Mouse (Mus musculus) gastrocnemius, postnatal 14 days (tissue): ENCODE measurements around the gene Stfa3. TPM values are rescaled to one million over a fixed set of nuclear protein-coding genes. Genes with fewer than 3 reads are reported as not detected.
"Not testable (repeated sequence)": the region's sequence is repeated elsewhere in the genome, so short reads cannot be mapped to it uniquely, and the experiment has no call there.

Experiments
- DNase-seq: peaks from one replicate; pipeline ENCODE4 v3.0.0; 2021; ENCODE audit warnings: mixed read lengths
- intact Hi-C: fragments of 180-260 bp; cut with DNase I; formaldehyde crosslinking; loops from one replicate; pipeline ENCODE4 v1.15.1; 2025; ENCODE audit warnings: low total_unique reads
- long read RNA-seq, 2 experiments: library from polyadenylated mRNA; stranded (forward); transcript quantifications; one replicate each; pipeline ENCODE4 v2.0.0; 2021
- total RNA-seq, 2 experiments: library from RNA; stranded (reverse); gene quantifications; 2 replicates each; pipeline ENCODE4 v1.2.3; 2021

The Stfa3 gene
- not detected for total RNA-seq
- long read RNA-seq, experiment 1, result 0 reads
- long read RNA-seq, experiment 2, result 0 reads

GRCm38 (mm10) chr16:36455342-36455802 is at the start of gene Stfa3:
TSS of gene Stfa3 (minus strand) at chr16:36455392.
- DNase-seq, result no peak
- intact Hi-C loops, result no loop called here

DNA sequence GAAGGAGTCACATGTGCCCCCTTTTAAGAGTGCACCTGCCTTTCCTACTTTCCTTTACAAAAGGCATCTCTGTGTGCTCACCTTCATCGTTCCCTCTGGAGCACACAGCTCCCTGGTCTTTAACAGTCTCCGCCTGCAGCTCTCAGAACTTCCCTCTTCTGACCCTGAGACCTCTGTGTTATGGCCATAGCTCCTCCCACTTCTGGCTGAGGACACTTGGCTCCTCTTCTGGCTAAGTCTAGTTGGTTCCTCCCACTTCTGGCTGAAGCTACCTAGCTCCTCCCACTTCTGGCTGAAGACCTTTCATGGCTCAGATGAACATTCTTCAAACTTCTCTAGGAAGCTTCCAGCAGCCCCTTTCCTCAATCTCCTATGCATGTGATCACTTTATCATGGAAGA is 47.1 kb upstream of the Stfa3 start:
- intact Hi-C loops, result no loop called here
- DNase-seq, result no peak

DNA sequence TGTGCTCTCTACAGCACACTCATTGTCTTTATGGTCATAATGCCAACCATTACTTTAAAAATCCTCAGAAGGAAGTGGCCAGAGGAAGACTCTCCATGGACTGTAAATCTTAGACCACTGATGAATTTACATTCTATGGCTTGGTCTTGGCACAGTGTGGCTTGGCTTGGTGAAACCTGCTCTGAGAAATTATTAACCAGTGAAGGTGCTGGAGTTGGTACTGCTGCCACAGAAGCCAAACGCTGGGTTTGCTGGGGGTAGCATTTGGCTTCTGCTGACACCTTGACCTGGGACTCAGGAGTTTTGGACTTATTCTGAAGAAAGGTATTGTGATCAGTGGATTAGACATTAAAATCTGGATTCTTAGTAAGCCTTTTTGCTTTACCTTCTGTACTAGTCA is 37.2 kb upstream of the Stfa3 start:
- intact Hi-C loops, result no loop called here
- no peak for DNase-seq

GRCm38 (mm10) chr16:36476866-36477265 is 21.7 kb upstream of the Stfa3 start:
- intact Hi-C loops, result loop anchor here (10.0 kb wide), 2 partner anchors 148 to 538 kb away; partner anchors contain the start of gene Polq
- no peak for DNase-seq

DNA sequence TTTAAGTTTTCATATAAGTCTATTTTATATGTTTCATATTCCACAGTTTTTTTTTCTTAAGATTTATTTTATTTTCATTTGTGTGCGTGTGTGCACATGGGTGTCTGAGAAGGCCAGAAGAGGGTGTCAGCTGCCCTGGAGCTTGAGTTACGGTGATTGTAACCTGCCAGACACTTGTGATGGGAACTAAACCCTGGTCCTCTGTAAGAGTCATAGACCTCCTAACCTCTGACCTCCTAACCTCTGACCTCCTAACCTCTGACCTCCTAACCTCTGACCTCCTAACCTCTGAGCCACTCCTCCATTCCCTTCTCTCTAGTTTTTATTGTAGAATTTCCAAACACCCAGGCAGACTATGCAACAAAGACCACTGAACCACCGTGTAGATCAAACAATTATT is 20.3 kb upstream of the Stfa3 start:
- intact Hi-C loops, result loop anchor here (10.0 kb wide), 2 partner anchors 149 to 539 kb away; partner anchors contain the start of gene Polq
- DNase-seq, result no peak

DNA sequence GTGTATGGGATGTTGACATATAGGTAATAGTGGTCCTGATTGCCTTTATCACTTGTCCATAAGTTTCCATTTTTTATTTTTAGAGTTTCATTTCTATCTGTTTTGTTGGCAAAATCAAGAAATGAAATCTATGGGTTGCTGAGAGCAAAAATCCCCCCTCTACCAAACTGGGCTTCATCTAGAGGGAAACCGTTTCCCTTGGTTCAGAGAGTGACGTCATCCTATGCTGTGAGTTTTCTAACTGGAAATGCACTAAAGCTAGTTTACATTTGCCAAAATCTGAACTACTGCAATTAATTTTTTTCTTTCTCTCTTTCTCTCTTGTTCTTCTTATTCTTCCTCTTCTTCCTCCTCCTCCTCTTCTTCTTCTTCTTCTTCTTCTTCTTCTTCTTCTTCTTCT is 19.7 kb upstream of the Stfa3 start:
- DNase-seq, result no peak
- intact Hi-C loops, result loop anchor here (5.0 to 10.0 kb wide), 3 partner anchors 150 to 540 kb away; partner anchors contain the start of gene Polq

- intact Hi-C loops, result loop anchor here (5.0 to 10.0 kb wide), 3 partner anchors 151 to 541 kb away; partner anchors contain the start of gene Polq
- peak; percentile 15 for DNase-seq
Observed at GRCm38 (mm10) chr16:36473217-36474216, 18.3 kb upstream of the Stfa3 start.

DNA sequence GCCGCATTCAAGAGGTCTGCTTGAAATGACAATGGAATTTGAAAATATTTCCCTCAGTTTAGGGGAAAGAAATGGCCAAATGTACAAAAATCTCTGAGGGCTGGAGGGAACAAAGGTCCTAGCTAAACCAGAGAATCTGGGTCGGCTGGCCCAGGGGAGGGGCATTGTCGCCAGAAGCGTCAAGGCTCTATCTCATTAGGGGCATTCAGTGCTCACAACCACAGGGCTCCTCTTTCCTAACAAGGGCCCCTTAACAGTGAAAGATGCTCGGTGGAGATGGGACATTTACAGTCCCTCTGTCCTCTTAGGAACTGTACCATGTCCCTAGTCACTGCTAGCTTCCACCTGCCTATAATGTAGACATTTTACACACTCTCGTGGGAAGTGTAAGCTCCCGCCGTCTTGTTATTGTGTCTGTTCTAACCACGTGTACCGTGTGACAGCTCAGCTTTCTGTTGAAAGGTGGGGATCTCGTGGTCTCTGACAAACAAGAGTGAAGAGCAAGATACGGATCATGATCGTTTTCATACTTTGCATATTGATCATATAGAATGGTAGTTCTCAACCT is 16.0 kb upstream of the Stfa3 start:
- intact Hi-C loops, result loop anchor here (5.0 to 10.0 kb wide), 3 partner anchors 154 to 544 kb away; partner anchors contain the start of gene Polq
- no peak for DNase-seq

- intact Hi-C loops, result loop anchor here (5.0 to 10.0 kb wide), 3 partner anchors 155 to 545 kb away; partner anchors contain the start of gene Polq
- DNase-seq, result no peak
Observed at GRCm38 (mm10) chr16:36469955-36470478, 14.8 kb upstream of the Stfa3 start.

GRCm38 (mm10) chr16:36469367-36469766 is 14.2 kb upstream of the Stfa3 start:
- DNase-seq, result no peak

GRCm38 (mm10) chr16:36468862-36469261 is 13.7 kb upstream of the Stfa3 start:
- DNase-seq, result no peak

More at GRCm38 (mm10) chr16:36469367-36469766, 14.2 kb upstream of the Stfa3 start:
- intact Hi-C loops, result no loop called here

DNA sequence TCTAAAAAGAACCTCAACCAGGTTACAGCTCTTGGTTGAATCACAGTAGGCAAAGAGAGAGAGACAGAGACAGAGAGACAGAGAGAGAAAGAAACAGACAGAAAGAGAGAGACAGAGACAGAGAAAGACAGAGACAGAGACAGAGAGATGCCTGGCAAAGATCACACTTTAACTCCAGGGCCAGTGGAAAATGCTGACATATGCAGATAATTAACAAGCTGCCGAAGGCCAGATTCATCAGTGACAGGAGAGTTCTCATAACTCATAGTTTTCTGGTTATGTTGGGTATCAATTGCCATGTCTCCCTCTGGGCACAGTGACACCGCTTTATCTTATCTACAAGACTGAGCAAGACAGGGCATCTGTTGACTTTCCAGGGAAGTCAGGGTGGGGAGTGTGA is 12.7 kb upstream of the Stfa3 start:
- no peak for DNase-seq
- intact Hi-C loops, result no loop called here

More at GRCm38 (mm10) chr16:36468862-36469261, 13.7 kb upstream of the Stfa3 start:
- intact Hi-C loops, result no loop called here

DNA sequence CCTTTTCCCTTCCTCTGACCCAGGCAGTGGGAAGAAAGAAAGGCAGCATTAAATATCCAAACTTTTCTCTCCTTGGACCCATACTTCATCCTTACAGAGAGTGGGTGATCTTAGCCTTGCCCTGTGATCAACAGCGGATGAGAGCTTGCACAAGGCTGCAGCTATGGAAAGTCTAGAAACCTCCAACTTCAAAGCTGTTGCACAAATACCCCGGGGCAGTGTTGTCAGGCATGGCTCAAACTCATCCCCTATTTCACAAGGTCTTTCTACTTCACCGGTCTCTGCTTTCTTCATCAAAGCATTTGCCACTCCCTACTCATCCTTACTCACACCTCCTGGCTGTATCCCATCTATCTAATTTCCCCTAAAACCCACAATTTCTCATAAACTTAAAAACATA is 10.2 kb upstream of the Stfa3 start:
- intact Hi-C loops, result no loop called here
- DNase-seq, result no peak

DNA sequence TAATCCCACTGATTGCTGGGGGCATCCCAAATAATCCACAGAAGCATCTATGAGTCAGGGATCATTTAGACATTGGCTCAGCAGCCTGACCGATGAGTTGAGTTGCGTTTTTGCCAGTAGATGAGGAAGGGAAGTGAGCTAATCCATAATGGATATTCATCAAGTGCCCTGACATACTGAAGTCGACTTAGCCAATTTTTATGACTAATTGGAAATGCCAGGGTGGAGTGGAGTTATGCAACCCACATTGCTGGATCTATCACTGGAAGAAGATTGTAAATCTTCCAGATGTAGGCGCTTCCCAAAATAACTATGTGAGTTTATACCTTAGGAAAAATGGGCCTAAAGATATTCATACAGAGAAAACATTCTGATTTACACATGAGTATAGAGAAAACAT is 8.9 kb upstream of the Stfa3 start:
- DNase-seq, result no peak
- intact Hi-C loops, result no loop called here

- DNase-seq, result no peak
- intact Hi-C loops, result no loop called here
Observed at GRCm38 (mm10) chr16:36460426-36460825, 5.2 kb upstream of the Stfa3 start.

DNA sequence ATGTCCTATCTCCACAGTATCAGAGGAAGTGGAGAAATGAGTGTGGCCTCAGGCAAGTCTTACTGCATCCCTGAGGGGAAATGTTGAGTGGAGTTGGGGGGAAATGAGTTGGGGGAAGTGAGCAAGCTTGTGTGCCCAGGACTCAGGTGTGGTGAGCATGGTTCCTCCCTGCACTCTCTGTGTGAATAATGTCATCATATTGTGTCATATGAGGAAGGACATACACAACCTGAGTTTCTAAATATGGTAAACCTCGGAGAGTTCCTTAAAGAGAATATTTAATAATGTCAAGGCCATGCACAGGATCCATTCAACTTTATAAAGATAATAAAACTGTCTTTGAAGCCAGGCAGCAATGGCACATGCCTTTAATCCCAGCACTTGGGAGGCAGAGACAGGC is 34.2 kb downstream of the Stfa3 start:
- DNase-seq, intact Hi-C loops: not testable (repeated sequence)

DNA sequence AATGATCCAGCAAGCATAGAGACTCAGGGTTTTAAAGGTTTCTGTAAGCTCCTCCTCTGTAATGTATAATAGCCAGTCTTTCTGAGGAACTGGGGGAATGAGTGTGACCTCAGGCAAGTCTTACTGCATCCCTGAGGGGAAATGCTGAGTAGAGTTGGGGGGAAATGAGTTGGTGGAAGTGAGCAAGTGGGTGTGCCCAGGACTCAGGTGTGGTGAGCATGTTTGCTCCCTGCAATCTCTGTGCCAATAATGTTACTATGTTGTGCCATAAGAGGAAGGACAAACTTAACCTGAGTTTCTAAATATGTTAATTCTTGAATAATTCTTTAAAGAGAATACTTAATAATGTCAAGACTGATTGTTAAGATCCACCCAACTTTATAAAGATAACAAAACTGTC is 46.8 kb downstream of the Stfa3 start, which contains the start of gene Stfa2:
Gene Stfa2, minus strand, starts transcription at position 101 of the 400 bp plus-strand sequence.
- no peak for DNase-seq
- intact Hi-C loops, result no loop called here
